Mouse (Mus musculus): ENCODE measurements around the gene Sgk1.
A peak's percentile ranks its signal among the peaks of the same experiment; 100 is the strongest.

Sgk1 gene

DNA sequence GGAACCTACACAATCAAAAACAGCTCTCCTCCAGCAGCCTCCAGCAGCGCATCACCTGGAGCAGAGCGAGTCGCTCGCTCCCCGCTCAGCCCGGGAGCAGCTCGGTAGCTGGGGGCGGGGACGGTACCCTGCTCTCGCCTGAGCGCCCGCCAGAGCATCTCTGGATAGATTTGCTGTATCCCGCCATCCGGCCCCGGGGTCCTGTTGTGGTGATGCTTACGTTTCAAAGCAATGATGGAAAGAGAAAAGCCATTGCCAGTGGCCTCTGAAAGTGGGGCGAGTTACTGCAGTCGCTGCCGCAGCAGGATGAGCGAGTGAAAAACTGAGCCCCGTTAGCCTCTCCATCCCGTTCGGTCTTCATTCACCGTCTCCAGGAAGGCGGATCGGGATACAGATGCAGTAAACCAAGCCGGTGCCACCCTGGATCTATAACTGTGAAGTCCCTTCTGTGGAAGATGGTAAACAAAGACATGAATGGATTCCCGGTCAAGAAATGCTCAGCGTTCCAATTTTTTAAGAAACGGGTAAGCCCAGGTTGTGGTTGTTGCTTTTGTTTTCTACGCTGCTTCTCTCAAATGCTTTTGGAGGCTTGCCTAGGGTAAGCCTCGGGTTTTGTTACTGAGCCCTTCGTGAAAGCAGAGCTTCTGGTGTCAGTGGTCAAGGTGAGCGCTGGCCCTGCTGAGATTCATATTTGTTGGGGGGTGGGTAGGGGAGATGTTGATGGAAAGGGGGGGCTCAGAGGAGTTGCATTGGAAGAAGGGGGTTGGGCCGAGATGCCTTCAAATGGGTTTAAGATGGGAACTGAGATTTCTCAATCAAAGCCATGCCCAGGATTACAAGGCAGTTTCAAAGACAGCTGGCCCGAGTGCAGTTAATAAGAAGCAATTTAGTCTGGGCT, at the start of gene Sgk1:
Gene Sgk1 (plus strand): TSS at position 1 of the 898 bp plus-strand sequence.
- peak; percentile 73 for DNase-seq

DNA sequence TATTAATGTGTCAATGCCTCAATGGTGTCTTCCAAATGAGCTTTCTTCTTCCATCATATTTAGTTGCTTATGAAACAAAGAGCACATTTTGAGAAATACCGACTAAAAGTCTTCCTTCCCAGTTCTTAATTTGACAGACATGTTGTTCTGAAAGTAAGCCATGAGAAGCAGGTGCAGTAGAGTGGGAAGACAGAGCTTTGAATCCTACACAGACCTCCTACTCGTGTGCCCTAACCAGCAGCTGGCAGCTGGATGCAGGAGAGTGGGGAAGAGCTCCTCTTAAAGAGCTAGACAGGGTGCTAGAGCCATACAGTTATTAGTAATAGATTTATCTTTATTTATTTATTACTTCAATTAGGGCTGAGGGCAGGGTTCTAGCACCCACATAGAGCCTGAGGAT, 49.7 kb upstream of the Sgk1 start:
- DNase-seq, result no peak

DNA sequence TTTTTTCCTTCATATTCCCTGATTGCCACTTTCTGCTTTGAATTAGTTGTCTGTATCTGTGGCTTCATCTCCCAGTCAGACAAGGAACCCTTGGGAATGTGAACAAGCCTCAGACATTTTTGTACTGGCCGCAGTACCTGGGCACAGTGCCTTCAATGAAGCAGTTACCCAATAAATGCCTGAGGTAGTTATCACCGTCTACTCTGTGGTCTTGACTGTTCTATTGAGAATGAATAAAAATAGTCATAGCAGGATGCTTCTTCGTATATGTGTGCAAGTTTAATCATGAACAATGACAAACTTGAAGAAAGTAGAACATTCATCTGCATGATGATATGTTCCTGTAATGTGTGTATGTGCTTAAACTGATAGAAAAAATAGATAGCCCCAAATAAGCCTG, 48.2 kb upstream of the Sgk1 start:
- no peak for DNase-seq

DNA sequence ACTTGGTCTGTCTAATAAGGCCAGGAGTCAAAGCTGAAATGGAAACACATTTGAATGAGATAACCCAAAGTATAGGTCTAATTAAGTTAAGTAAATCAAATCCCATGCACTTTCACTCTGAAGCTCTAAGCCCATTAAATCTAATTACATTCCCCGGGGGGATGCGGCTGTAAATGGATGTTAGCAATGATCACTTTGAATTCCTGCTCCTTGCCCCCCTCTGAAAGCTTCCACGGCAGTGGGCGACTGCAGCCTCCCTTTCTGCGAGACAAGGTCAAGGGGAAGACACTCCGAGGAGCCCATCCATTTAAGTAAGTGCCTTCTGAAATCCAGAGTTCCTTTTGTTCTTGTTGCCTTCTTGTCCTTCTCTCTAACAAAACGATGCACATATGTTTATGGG, 46.9 kb upstream of the Sgk1 start:
- no peak for DNase-seq

DNA sequence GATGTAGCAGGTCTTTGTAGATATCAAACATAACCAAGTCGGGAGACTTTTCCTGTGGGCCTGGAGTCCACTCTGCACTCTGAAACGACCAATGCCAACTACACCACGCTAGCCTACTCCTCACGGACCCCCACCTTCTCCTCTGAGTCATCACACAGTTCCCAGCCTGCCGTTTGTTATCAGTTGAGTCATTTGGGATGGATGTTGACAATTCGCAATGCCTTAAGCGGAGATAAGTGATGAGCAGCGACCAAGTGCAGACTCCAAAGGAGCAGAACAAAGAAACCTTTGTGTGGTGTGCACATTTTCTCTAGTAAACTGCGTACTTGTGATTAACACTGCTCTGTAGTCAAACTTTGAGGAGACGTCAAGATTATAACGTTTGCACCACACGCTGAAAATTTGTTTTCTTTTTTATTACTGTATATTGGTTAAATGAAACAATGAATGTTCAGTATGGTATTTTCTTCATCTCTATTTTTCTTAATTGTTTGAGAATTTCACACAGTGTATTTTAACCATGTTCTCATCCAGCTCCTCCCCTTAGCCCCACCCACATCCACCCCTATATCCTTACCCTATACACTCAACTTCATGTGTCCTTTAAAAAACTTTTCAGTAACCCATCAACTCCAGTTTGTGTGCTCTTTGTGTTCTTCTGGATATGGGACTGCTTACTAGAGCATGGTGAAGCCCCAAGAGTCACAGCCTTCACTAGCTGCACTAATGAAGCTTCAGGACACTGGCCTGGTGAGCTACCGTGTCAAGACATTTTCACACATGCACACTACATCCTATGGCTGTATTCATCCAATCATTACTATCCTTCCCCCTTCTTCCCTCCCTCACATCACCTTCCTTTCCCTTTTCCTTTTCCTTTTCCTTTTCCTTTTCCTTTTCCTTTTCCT, 42.5 kb upstream of the Sgk1 start:
- no peak for DNase-seq

DNA sequence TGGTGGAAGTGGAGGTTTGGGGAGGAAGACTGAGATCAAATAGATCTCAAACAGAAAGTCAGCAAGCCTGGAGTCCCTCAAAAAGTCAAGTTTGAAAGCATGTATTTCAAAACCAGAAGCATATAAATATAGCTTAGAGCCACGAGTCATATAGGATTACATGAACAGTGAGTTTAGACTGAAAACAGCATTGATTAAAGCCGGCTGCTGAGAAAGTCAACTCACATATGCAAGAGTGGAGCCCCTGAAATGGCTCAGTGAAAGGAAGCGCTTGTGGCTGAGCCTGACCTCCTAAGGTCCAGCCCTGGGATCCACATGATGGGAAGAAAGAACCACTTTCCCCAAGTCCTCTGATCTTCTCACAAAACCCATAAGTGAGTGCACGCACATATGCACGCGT, 38.7 kb upstream of the Sgk1 start:
- no peak for DNase-seq

DNA sequence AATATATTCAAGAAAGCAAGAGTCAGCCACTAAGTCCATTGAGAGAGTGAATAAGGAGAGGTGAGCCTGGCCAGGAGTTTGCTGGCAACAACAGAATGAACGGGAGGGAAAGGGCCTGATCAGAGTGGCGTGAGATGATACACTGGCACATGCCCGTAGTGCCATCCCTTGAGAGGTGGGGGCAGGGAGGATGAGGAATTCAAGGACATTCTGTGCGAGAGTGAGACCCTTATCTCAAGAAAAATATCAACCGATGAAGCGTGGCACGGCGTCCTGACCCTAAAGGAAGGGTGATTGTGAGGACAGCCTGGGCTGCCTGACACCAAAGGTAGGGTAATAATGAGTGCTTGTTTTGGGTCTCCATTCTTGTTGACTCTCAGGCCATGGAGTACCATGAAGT, 38.1 kb upstream of the Sgk1 start:
- no peak for DNase-seq

DNA sequence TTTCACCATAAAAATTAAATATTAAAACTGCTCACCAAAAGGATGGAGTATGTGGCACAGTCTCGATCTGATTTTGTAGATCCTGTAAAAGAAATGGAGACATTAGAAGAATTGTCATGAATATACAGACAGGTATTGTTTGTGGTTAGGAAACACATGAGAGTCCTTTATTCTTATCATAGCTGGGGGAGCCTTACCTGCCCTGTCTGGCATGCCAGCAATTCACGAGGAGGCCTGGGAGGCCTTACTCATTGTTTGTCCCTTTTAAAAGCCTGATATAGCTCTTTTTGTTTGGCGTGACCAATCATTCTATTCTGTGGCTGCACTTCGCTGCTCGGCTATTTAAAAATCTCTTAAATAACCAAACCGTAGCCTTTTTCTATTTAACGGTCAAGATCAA, 37.6 kb upstream of the Sgk1 start:
- no peak for DNase-seq

DNA sequence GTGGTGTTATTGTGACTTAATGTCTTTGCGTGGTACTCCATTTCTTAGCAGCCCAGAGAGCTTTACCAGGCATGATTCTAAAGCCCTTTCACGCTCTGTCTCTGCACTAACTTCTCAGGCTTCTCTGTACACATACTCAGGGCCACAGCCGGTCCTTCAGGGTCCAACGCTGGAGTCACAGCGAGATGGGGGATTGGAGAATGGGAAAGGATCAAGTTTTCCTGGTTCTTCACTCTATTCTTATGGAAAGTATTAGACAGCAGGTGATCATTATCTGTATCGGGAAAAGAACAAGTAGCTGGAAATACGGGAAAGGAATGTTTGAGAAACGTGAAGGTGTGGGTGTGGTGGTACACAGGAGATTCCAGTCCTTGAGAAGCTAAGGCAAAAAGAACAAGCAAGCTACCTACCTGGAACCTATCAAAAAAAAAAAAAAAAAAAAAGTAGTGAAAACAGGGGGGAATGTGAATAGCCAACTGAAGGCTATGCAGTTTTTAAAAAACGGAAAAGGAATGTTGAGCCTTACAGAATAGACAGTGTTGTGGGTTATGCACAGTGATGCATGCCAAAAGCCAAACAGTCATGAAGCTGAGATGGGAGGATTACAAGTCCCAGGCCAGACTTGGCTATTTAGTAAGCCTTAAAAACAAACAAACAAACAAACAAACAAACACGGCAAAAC, 36.2 kb upstream of the Sgk1 start:
- no peak for DNase-seq

DNA sequence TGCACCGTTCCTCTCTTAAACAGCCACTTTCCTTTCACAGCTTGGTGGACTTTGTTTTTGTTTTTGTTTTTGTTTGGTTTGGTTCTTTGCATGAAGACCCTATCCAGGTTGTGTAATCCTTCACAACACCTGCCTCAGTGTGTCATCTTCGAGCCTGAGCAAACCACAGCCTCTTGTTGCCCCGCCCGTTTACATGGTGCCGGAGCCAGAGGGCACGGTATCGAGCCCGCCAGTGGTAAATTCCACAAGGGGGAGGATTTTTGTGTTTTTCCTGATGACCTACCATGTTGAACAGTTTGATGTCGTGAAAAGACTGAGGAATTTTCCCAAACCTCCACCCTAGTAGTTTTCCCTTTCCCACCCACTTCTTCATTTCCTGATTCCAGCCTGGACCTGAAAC, 35.6 kb upstream of the Sgk1 start:
- DNase-seq, result no peak

DNA sequence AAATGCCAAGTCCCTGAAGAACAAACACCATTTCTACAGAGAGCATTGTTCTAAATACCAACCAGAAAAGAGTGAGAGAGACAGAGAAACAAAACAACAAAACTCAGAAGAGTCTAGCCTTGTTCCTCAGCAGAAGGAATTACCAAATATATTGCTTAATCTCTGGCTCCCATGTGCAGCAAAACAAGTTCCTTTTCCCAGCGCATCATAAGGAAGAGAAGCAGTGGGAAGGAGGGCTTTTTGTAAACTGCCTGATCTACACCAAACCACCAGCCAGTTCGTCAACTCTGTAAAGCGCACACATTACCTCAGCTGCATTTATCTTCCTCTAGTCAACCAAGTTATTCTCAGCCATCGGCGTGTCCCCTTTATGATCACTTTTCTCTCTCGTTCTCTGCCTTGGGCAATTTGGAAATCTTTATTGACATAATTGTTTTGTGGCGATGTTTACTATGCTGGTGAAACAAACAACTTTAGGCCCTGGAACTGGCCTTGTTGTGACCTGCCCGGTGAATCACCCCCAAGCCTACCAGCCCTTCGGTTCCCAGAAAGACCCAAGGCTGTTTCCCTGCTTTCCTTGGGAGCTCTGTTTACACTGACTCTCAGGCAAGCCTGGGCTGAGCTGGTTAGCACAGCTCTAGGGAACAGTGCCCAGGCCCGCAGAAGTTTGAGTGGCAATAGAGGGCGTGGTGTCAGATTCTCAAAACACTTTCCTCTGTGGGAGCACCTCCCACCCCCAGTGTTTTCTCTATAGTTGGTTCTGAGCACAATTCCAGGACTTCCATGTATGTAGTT, 34.8 kb upstream of the Sgk1 start:
- no peak for DNase-seq

DNA sequence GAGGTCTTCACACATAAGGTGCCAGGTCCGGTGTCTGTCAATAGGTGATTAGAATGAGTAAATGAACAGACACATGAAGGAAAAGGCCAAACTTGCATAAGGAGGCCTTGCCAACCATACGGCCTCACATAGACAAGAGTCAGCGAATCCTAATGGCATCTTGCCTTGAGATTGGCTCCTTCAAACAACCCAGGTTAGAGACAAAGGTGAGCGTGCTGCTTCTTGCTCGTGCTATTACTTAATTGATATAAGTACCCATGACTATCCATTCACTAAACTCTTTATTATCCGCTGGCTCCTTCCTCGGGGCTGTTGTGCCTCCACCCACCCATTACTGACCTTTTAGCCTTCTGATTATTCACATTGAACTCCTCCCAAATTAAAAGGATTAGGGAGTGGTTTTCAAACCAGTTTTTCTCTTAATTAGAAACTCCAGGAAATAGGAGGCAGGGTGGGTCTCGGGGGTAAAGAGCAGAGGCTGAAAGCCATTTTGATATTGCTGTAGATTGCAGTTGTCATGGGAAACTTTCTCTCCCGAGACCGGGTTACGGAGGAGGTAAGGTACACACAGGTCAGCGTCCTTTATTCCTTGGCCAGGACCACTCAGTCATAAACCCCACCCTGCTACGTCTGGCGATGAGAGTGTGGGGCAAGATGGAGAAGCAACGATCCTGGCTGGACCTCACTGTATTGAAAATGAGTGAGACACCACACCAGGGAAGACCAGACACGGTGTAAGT, 33.9 kb upstream of the Sgk1 start:
- DNase-seq, result no peak

DNA sequence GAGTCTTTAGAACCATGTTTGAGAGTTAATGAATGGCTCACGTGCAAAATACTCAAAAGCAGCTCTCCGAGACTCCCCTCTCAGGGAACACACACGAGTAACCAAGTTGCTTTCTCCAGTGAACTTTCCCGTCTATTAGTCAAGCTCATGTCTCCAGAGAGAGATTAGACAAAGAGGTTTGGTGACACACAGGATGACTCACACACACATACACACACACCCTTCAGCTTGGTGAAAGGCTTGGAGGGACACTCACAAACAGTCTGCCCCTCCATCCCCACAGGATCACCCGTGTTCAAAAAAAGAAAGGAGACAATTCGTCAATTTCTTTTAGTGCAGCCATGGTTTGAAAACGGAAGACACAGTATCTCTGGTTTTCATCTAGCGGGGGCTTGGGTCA, 32.7 kb upstream of the Sgk1 start:
- no peak for DNase-seq

DNA sequence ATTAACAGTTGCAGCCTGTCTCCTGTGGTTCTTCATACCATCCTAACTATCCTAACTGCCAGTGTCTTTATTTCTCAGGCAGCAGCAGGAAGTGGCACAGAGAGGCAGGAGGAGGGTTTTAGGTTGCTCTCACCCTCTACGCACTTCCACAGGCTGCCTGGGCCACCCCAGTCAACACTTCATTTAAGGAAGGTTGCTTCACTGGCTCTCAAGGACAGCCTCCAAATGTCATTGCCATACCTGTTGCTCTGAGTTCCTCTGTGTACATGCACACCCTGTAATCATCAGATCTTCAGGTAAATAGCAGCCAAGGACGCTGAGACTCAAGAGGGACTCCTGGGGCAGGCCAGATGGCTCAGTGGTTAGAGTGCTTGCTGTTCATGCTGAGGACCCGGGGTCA, 31.7 kb upstream of the Sgk1 start:
- no peak for DNase-seq

DNA sequence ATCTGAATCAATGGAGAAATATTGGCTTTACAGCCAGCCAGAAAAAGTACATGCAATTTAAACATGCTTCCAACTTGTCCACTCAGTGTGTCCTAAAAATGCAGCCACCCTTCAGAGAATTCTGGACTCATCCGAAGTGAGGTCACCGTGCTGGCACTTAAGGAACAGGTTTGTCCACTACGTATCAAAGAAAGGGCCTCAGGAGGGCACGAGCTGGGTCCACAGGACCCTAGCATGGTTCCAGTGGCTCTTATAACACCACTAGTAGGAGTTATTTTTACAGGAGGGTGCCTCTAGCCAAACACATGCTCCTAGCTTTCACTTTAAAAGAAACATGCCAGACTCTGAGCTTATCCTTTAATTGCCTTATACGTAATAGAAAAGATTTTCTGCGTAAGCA, 28.9 kb upstream of the Sgk1 start:
- no peak for DNase-seq

DNA sequence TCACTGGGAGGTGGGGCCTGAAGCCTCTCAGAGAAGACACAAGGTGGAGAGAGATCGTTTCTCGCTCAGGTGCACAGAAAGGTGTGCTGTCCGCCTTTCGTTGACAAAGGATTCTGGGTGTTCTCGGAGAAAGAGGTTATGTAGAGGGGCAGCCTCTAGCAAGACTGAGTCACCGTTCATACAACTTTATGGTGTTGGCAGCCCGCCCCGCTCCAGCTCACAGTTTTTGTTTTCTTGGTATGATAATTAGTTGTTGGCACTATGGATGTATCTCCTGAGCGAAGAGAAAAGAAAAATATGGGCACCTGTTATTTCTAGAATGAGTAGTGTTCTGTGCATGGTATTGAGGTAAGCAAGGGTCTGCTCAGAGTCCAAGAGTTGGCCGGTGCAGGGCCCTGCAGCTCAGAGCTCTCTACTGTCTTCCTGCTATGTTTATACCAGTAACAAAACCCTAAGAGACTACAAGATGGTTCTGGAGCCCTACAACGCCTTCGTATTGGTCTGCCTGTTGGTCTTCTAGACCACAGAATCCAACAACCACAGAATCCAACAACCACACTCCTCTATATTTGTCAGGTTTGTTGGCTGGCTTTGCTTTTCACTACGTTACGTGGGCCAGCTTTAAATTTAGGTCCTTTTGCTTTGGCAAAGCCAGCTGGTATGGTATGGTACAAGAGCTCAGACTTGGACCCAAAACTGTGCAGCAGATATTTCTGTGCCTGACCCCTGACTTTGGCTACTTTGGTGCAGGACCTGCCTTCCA, 28.2 kb upstream of the Sgk1 start:
- no peak for DNase-seq

DNA sequence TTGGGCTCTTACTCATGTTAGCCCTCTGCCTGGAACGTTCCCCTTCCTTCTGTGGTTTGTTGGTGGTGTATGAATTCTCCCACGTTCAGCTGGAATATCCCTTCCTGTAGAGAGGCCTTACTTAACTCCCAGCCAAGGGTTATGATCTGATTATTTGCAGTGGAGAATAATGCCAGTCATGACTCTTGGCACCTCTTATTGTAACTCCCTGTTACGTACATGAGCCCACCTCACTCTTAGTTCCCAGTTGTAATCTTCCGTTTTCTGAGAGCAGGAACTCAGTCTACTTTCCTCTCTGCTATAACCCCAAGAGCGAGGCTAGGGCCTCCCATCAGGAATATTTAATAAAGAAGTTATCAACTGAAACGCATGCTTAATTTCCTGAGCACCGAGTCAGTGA, 26.6 kb upstream of the Sgk1 start:
- DNase-seq, result no peak

DNA sequence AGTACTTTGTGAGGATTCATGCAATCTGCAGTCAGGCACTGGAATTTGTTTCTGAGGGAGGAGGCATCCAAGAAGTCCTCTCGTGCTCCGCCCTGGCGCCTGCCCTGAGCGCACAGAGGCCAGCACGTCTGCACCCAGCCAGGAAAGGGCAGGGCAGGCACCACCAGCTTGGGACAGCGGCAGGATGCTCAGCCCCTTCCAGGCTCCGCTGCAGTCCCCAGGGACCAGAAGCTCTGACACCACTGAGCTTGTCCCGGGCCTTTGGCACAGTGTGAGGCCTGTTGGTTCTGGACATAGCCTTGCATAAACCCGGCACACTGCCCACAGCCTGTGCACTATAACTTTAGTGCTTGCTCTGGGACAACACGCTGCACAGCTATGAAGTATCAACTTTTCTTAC, 24.3 kb upstream of the Sgk1 start:
- no peak for DNase-seq

DNA sequence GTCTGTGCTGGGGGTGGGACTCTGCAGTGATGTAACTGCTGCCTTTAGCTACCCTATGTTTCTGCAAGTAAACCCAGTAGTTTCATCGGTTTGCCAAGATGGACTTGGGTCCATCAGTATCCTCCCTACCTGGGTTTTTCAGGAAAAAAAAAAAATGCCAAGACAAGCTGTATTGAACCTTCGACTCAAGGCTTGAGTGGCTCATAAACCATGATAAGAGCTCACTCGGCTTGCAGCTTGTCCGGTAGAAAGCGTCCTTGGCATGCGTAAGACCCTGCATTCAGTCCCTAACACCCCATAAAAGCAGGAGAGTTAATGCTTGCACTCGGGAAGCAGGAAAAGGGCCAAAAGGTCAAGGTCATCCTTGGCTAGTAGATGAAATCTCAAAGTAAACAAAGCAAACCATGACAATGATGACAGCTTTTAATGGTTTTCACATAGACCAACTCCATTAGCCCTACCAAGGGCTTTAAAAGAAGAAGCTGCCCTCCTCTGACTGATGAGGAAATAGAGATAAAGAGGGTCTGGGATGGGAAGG, 23.5 kb upstream of the Sgk1 start:
- DNase-seq, result no peak

DNA sequence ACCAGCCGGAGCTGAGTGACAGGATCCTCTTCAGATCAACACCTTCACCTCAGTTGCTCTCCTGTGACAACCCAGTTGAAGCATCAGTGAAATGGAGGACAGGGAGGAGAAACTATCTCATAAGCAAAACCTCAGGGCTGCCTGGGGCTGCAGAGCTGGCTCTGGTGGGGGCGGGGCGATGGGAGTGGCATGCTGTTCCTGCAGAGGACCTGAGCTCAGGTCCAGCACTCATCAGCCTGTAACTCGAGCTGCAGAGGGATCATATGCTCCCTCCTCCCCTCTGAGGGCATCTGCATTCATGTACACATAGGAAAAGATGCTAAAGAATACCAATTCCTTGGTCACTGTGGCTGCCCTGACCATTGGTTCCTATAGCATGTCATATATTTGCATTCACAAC, 15.5 kb upstream of the Sgk1 start:
- DNase-seq, result no peak

DNA sequence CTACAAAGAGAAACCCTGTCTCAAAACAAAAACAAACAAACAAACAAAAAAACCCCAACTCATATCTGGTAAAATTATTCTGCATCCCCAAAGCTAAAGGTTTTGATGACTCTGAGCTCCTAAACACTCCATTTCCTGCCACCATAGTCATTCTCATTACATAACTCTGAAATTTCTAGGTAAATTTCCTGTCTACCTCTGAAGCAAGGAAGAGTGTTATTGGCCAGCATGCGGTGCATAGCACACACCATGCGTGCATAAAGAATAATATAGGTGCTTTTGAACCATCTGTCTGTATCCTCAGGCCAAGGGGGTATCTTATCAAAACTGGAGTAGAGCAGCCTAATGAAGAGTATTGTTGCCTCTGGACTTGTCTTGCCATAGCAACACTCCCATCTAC, 13.8 kb upstream of the Sgk1 start:
- no peak for DNase-seq
